Mouse (Mus musculus) heart, embryonic 11.5 days (tissue): Measurements from ENCODE around the gene Nlrp3. TPM values are rescaled to one million over a fixed set of nuclear protein-coding genes. Genes with fewer than 3 reads are reported as not detected.
A peak's percentile ranks its signal among the peaks of the same experiment; 100 is the strongest.

Experiments used
- ATAC-seq: fragments of 200-750 bp; cut with Nextera tagmentation; replicated peaks from 2 replicates; pipeline ENCODE4 v1.8.0; 2017; ENCODE audit warnings: moderate library complexity; ENCODE audit not compliant: insufficient number of reproducible peaks, low FRiP score, low TSS enrichment
- H3K27ac ChIP-seq: fragments of 300-500 bp; sonication (generic); 2 replicates; pipeline ENCODE4 v1.5.1; 2014; ENCODE audit warnings: mild to moderate bottlenecking, low read depth, low read length
- H3K27me3 ChIP-seq: fragments of 300-500 bp; sonication (generic); 2 replicates; pipeline ENCODE4 v1.6.1; 2014; ENCODE audit warnings: mild to moderate bottlenecking, low read length, mixed read lengths; ENCODE audit not compliant: control insufficient read depth, insufficient read depth
- H3K36me3 ChIP-seq: fragments of 300-500 bp; sonication (generic); 2 replicates; pipeline ENCODE4 v1.6.1; 2014; ENCODE audit warnings: mild to moderate bottlenecking, low read length, moderate library complexity, mixed read lengths; ENCODE audit not compliant: control insufficient read depth, insufficient read depth
- H3K4me1 ChIP-seq: fragments of 300-500 bp; sonication (generic); 2 replicates; pipeline ENCODE4 v1.6.1; 2014; ENCODE audit warnings: low read length; ENCODE audit not compliant: control insufficient read depth, insufficient read depth
- H3K4me2 ChIP-seq: fragments of 300-500 bp; sonication (generic); 2 replicates; pipeline ENCODE4 v1.6.1; 2014; ENCODE audit warnings: mild to moderate bottlenecking, moderate library complexity
- H3K4me3 ChIP-seq: fragments of 300-500 bp; sonication (generic); 2 replicates; pipeline ENCODE4 v1.5.1; 2014; ENCODE audit warnings: low read depth, low read length
- H3K9ac ChIP-seq: fragments of 300-500 bp; sonication (generic); 2 replicates; pipeline ENCODE4 v1.6.1; 2014; ENCODE audit warnings: mild to moderate bottlenecking, low read depth, low read length, moderate library complexity
- H3K9me3 ChIP-seq: fragments of 300-500 bp; sonication (generic); replicated peaks from 2 replicates; pipeline ENCODE4 v1.6.1; 2016; ENCODE audit warnings: low read length; ENCODE audit not compliant: control insufficient read depth
- WGBS: fragments of 180-500 bp; shearing (Covaris S2); extraction: QIAGEN DNeasy Blood & Tissue Kit; methylation state at CpG from one replicate; pipeline ENCODE4 v1.1.7; 2014; ENCODE audit not compliant: insufficient replicate concordance; 5-methylcytosine and 5-hydroxymethylcytosine counted together
- polyA plus RNA-seq: library from polyadenylated mRNA; unstranded; fragments of >200 nt; fragmentation: Nextera tagmentation; extraction: Ambion mirVana; gene quantifications from 2 replicates; pipeline ENCODE4 v1.2.1, GENCODE M21; 2014

Gene Nlrp3
- polyA plus RNA-seq, 1 experiment from 2014 or later = 0.16 TPM

GRCm38 (mm10) chr11:59512733-59513132 lies 28.6 kb upstream of the Nlrp3 start:
- Histone ChIP-seq H3K4me3 (no peak overlapping the region), H3K9me3 (no peaks in the 10 kb centered on the region), H3K9ac (no peak overlapping the region), H3K4me1 (no peaks in the 10 kb centered on the region), H3K4me2 (no peak overlapping the region), H3K27me3 (no peaks in the 10 kb centered on the region), H3K27ac (no peak overlapping the region), H3K36me3 (no peaks in the 10 kb centered on the region)
- no peak for ATAC-seq
- 83% methylated on average over 10 of the region's 10 CpGs for WGBS

- no peak for ATAC-seq
- H3K9me3 ChIP-seq = no peaks in the 10 kb centered on the region
- no peaks in the 10 kb centered on the region for H3K36me3 ChIP-seq
- WGBS = 78% methylated on average over 3 of the region's 3 CpGs
- H3K27me3 ChIP-seq = no peaks in the 10 kb centered on the region
- H3K27ac ChIP-seq = peak overlapping the region; percentile 35; the same call in 1 of the 2 replicates
- H3K4me2 ChIP-seq = no peak overlapping the region
- H3K4me1 ChIP-seq = no peaks in the 10 kb centered on the region
- no peak overlapping the region for H3K4me3 ChIP-seq
- no peak overlapping the region for H3K9ac ChIP-seq
These were observed 27.8 kb upstream of the Nlrp3 start for GRCm38 (mm10) chr11:59513556-59513955.

GRCm38 (mm10) chr11:59514381-59514780 lies 27.0 kb upstream of the Nlrp3 start:
- Histone ChIP-seq H3K27me3 (no peaks in the 10 kb centered on the region), H3K27ac (peak overlapping the region; percentile 79; the same call in 1 of the 2 replicates), H3K4me3 (no peak overlapping the region), H3K9ac (no peak overlapping the region), H3K4me2 (no peak overlapping the region), H3K9me3 (no peaks in the 10 kb centered on the region), H3K36me3 (no peaks in the 10 kb centered on the region), H3K4me1 (no peaks in the 10 kb centered on the region; the same call in 1 of the 2 replicates)
- 56% methylated on average over 6 of the region's 6 CpGs for WGBS
- no peak for ATAC-seq

GRCm38 (mm10) chr11:59514789-59515188 lies 26.6 kb upstream of the Nlrp3 start:
- 68% methylated on average over 3 of the region's 3 CpGs for WGBS
- Histone ChIP-seq H3K27me3 (no peaks in the 10 kb centered on the region), H3K27ac (peak overlapping the region; percentile 79), H3K4me3 (no peak overlapping the region), H3K9me3 (no peaks in the 10 kb centered on the region), H3K4me2 (no peak overlapping the region), H3K4me1 (peaks cover 3% of the 10 kb centered on the region; the same call in 1 of the 2 replicates), H3K9ac (no peak overlapping the region), H3K36me3 (no peaks in the 10 kb centered on the region)
- ATAC-seq = no peak

- Histone ChIP-seq H3K36me3 (no peaks in the 10 kb centered on the region), H3K4me2 (no peak overlapping the region), H3K4me3 (no peak overlapping the region), H3K27ac (no peak overlapping the region), H3K4me1 (peaks cover 5% of the 10 kb centered on the region; the same call in 1 of the 2 replicates), H3K27me3 (no peaks in the 10 kb centered on the region), H3K9ac (no peak overlapping the region), H3K9me3 (no peaks in the 10 kb centered on the region)
- 86% methylated on average over 1 of the region's 1 CpGs for WGBS
- ATAC-seq = no peak
These were observed 23.9 kb upstream of the Nlrp3 start for GRCm38 (mm10) chr11:59517441-59517840.

GRCm38 (mm10) chr11:59518226-59518625 lies 23.1 kb upstream of the Nlrp3 start:
- H3K27me3 ChIP-seq = no peaks in the 10 kb centered on the region
- 55% methylated on average over 10 of the region's 10 CpGs for WGBS
- no peaks in the 10 kb centered on the region for H3K36me3 ChIP-seq
- no peak for ATAC-seq
- no peaks in the 10 kb centered on the region for H3K9me3 ChIP-seq
- no peak overlapping the region for H3K4me2 ChIP-seq
- H3K9ac ChIP-seq = no peak overlapping the region
- no peak overlapping the region for H3K4me3 ChIP-seq
- no peak overlapping the region for H3K27ac ChIP-seq
- peaks cover 5% of the 10 kb centered on the region; the same call in 1 of the 2 replicates for H3K4me1 ChIP-seq

- Histone ChIP-seq H3K4me2 (no peak overlapping the region), H3K27me3 (no peaks in the 10 kb centered on the region), H3K27ac (no peak overlapping the region), H3K36me3 (no peaks in the 10 kb centered on the region), H3K4me3 (no peak overlapping the region), H3K9me3 (no peaks in the 10 kb centered on the region), H3K4me1 (peaks cover 5% of the 10 kb centered on the region; the same call in 1 of the 2 replicates), H3K9ac (no peak overlapping the region)
- no peak for ATAC-seq
- 61% methylated on average over 6 of the region's 6 CpGs for WGBS
These were observed 21.4 kb upstream of the Nlrp3 start for GRCm38 (mm10) chr11:59519741-59520495.

- H3K4me2 ChIP-seq = no peak overlapping the region
- H3K9me3 ChIP-seq = no peaks in the 10 kb centered on the region
- no peak overlapping the region for H3K27ac ChIP-seq
- no peaks in the 10 kb centered on the region for H3K27me3 ChIP-seq
- no peak overlapping the region for H3K4me3 ChIP-seq
- no peaks in the 10 kb centered on the region for H3K36me3 ChIP-seq
- 91% methylated on average over 2 of the region's 2 CpGs for WGBS
- H3K9ac ChIP-seq = no peak overlapping the region
- ATAC-seq = no peak
- H3K4me1 ChIP-seq = peaks cover 5% of the 10 kb centered on the region; the same call in 1 of the 2 replicates
These were observed 17.2 kb upstream of the Nlrp3 start for GRCm38 (mm10) chr11:59524150-59524549.

GRCm38 (mm10) chr11:59525237-59525636 lies 16.1 kb upstream of the Nlrp3 start:
- H3K27me3 ChIP-seq = no peaks in the 10 kb centered on the region
- no peak for ATAC-seq
- no peak overlapping the region for H3K9ac ChIP-seq
- H3K4me1 ChIP-seq = no peaks in the 10 kb centered on the region
- no peak overlapping the region for H3K27ac ChIP-seq
- 8% methylated on average over 10 of the region's 10 CpGs for WGBS
- H3K4me2 ChIP-seq = no peak overlapping the region
- no peak overlapping the region for H3K4me3 ChIP-seq
- H3K36me3 ChIP-seq = no peaks in the 10 kb centered on the region
- H3K9me3 ChIP-seq = no peaks in the 10 kb centered on the region
